Mouse (Mus musculus): Measurements from ENCODE around the gene 1500009C09Rik. TPM values are rescaled to one million over a fixed set of nuclear protein-coding genes. Genes with fewer than 3 reads are reported as not detected.

1500009C09Rik gene
- polyA plus RNA-seq, 1 experiment from 2014 or later, result not detected

DNA sequence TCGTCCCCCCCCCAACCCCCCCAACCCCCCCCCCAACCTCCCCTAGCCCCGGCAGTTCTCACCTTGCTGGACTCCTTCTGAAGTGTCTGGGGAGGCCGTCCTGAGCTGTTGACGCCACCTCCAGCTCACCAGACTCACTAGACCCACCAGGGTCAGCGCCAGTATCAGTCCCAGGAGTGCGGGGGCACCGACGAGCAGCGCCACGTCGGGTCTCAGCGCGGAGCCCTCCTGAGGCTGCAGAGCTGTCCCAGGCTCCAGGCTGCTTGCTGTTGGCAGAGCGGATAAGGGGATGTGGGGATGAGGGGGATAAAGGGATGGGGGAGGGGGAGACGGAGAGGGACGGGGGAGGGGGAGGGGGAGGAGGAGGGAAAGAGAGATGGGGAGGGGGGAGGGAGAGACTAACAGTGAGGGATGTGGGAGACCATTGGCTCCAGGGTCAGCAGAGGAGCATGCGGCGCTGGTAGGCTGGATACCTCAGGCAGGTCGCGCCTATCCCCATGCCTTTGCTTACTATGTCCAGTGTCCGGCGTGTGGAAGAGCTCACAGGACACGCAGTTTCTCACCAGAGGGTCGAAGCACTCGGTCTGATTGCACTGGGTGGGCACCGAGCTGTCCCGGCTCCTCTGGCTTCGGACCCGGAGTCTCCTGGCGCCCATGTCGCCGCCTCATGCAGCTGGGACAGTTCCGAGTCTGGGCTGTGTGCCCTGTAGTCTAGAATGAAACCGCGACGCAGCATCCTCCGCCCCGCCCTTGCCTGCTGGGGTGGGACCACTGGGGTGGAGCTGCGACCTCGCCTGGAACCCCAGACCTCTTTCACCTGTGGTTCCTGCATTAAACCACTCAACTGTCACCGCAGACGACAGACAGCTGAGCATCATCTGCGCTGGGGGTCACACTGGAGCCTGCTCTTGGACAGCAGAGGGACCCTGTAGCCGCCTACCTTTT, 28.3 kb upstream of the 1500009C09Rik start, which contains the start of gene Tnfrsf13c:
Gene Tnfrsf13c, minus strand, starts transcription at position 713 of the 945 bp plus-strand sequence.
- no peak within 1 kb of the TSS for H3K9ac ChIP-seq (replicated peaks; ENCODE audit: low read depth)
- 0 out of 2 replicates have a peak, but pooled peaks cover 10% of the 10 kb centered on the region for H3K27me3 ChIP-seq (replicated peaks; ENCODE audit: insufficient read depth, low read length)
- H3K4me3 ChIP-seq (ENCODE audit: low read depth, low read length), result peak within 1 kb of the TSS; percentile 30
- ATAC-seq (peak; percentile 28; the same call in 1 of the 2 replicates), DNase-seq (ENCODE audit: low spot score) (no peak)
- 2% methylated on average over 39 of the region's 44 CpGs for WGBS
- H3K27ac ChIP-seq (ENCODE audit: low read length), result no peak within 1 kb of the TSS
- H3K36me3 ChIP-seq (ENCODE audit: insufficient read depth, low read length), result no peaks in the 10 kb centered on the region
- no peaks in the 10 kb centered on the region for H3K4me1 ChIP-seq (ENCODE audit: insufficient read depth, low read depth, low read length)
- peak within 1 kb of the TSS; percentile 55 for H3K4me2 ChIP-seq (replicated peaks; ENCODE audit: low read depth, low read length)
- TF ChIP-seq EP300 (IDR thresholded peaks at IDR 0.05) (no peak), CTCF (IDR thresholded peaks at IDR 0.05) (no peak)
- H3K9me3 ChIP-seq (ENCODE audit: low read length), result no peaks in the 10 kb centered on the region

- H3K27ac ChIP-seq (ENCODE audit: low read length), result no peak overlapping the region
- no peaks in the 10 kb centered on the region for H3K36me3 ChIP-seq (ENCODE audit: insufficient read depth, low read length)
- 36% methylated on average over 7 of the region's 7 CpGs for WGBS
- DNase-seq (ENCODE audit: low spot score), result no peak
- peak overlapping the region; percentile 55; the same call in 1 of the 2 replicates for H3K4me2 ChIP-seq (replicated peaks; ENCODE audit: low read depth, low read length)
- no peaks in the 10 kb centered on the region for H3K9me3 ChIP-seq (ENCODE audit: low read length)
- TF ChIP-seq EP300 (IDR thresholded peaks at IDR 0.05), result no peak
- TF ChIP-seq CTCF (IDR thresholded peaks at IDR 0.05), result no peak
- peak overlapping the region; percentile 30; the same call in 1 of the 2 replicates for H3K4me3 ChIP-seq (ENCODE audit: low read depth, low read length)
- ATAC-seq, result no peak
- H3K9ac ChIP-seq (replicated peaks; ENCODE audit: low read depth), result no peak overlapping the region
- 0 out of 2 replicates have a peak, but pooled peaks cover 10% of the 10 kb centered on the region for H3K27me3 ChIP-seq (replicated peaks; ENCODE audit: insufficient read depth, low read length)
- no peaks in the 10 kb centered on the region for H3K4me1 ChIP-seq (ENCODE audit: insufficient read depth, low read depth, low read length)
Measured at GRCm38 (mm10) chr15:82224602-82225215, 27.5 kb upstream of the 1500009C09Rik start.

DNA sequence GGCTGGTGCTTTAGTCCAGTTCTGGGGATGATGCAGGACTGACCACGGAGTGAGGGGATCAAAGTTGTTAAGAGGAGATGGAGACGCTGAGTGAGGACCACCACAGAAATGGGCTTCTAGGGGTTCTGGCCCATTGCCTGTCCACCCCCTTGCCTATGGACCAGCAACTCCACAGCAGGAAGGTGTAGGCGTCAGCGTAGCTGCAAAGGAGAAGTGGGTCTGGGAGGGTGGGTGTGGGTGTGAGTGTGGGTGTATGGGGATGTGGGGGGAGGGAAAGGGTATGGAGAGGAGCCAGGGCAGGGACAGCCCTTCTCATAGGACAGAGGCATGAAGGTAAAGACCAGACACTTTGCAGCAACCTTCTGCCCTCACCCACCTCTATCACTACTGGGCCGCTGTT, 26.4 kb upstream of the 1500009C09Rik start:
- 0 out of 2 replicates have a peak, but pooled peaks cover 10% of the 10 kb centered on the region for H3K27me3 ChIP-seq (replicated peaks; ENCODE audit: insufficient read depth, low read length)
- DNase-seq (ENCODE audit: low spot score) (no peak), ATAC-seq (no peak)
- H3K9me3 ChIP-seq (ENCODE audit: low read length), result no peaks in the 10 kb centered on the region
- no peak for TF ChIP-seq CTCF (IDR thresholded peaks at IDR 0.05)
- no peak for TF ChIP-seq EP300 (IDR thresholded peaks at IDR 0.05)
- no peak overlapping the region for H3K4me3 ChIP-seq (ENCODE audit: low read depth, low read length)
- no peak overlapping the region for H3K4me2 ChIP-seq (replicated peaks; ENCODE audit: low read depth, low read length)
- H3K4me1 ChIP-seq (ENCODE audit: insufficient read depth, low read depth, low read length), result no peaks in the 10 kb centered on the region
- H3K9ac ChIP-seq (replicated peaks; ENCODE audit: low read depth), result no peak overlapping the region
- WGBS, result 85% methylated on average over 5 of the region's 5 CpGs
- no peak overlapping the region for H3K27ac ChIP-seq (ENCODE audit: low read length)
- H3K36me3 ChIP-seq (ENCODE audit: insufficient read depth, low read length), result no peaks in the 10 kb centered on the region

DNA sequence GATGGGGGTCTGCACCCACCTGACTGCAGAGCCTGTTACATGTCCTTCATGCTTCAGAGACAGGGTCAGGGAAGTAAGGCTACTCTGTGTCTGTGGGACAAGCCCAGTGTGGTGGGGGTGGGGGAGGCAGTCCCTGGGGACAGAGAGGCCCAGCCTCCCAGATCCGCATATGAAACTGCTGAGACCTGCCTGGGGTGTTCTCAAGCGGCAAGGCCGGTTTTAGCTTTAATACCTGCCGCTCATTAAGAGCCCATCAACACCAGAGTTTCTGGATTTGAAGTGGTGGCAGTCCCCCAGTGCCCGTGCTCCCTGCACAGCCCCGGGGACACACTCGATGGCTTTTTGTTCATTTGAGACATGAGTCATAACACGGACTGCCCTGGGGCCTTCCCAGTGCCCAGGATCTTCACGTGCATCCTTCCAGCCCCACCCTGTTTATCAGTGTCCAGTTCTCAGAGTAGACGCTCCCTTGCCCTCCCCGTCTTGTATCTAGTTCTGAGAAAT, 22.6 kb upstream of the 1500009C09Rik start:
- TF ChIP-seq EP300 (IDR thresholded peaks at IDR 0.05), result no peak
- no peak for TF ChIP-seq CTCF (IDR thresholded peaks at IDR 0.05)
- Histone ChIP-seq H3K9ac (replicated peaks; ENCODE audit: low read depth) (no peak overlapping the region), H3K4me2 (replicated peaks; ENCODE audit: low read depth, low read length) (no peak overlapping the region), H3K36me3 (ENCODE audit: insufficient read depth, low read length) (no peaks in the 10 kb centered on the region), H3K4me3 (ENCODE audit: low read depth, low read length) (no peak overlapping the region), H3K9me3 (ENCODE audit: low read length) (no peaks in the 10 kb centered on the region), H3K27ac (ENCODE audit: low read length) (no peak overlapping the region), H3K4me1 (ENCODE audit: insufficient read depth, low read depth, low read length) (no peaks in the 10 kb centered on the region), H3K27me3 (replicated peaks; ENCODE audit: insufficient read depth, low read length) (0 out of 2 replicates have a peak, but pooled peaks cover 4% of the 10 kb centered on the region)
- WGBS, result 38% methylated on average over 11 of the region's 11 CpGs
- no peak for DNase-seq (ENCODE audit: low spot score)
- no peak for ATAC-seq

- Histone ChIP-seq H3K4me3 (ENCODE audit: low read depth, low read length) (no peak overlapping the region), H3K27ac (ENCODE audit: low read length) (no peak overlapping the region), H3K27me3 (replicated peaks; ENCODE audit: insufficient read depth, low read length) (no peaks in the 10 kb centered on the region), H3K36me3 (ENCODE audit: insufficient read depth, low read length) (no peaks in the 10 kb centered on the region), H3K4me2 (replicated peaks; ENCODE audit: low read depth, low read length) (no peak overlapping the region), H3K4me1 (ENCODE audit: insufficient read depth, low read depth, low read length) (no peaks in the 10 kb centered on the region), H3K9ac (replicated peaks; ENCODE audit: low read depth) (no peak overlapping the region), H3K9me3 (ENCODE audit: low read length) (no peaks in the 10 kb centered on the region)
- DNase-seq (ENCODE audit: low spot score) (no peak), ATAC-seq (no peak)
- TF ChIP-seq CTCF (IDR thresholded peaks at IDR 0.05) (no peak), EP300 (IDR thresholded peaks at IDR 0.05) (no peak)
- WGBS, result 70% methylated on average over 6 of the region's 6 CpGs
Measured at GRCm38 (mm10) chr15:82230098-82230611, 22.0 kb upstream of the 1500009C09Rik start.

DNA sequence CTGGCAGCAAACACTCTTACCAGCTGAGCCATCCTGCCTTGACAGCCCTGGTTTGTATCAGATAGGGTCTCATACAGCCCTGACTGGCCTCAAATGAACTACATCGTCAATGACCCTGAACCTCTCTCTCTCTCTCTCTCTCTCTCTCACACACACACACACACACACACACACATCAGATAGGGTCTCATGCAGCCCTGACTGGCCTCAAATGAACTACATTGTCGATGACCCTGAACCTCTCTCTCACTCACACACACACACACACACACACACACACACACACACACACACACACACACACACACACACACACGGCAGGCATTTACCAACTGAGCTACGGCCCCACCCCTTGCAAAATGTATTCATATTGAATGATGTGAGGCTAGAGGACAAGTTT, 21.1 kb upstream of the 1500009C09Rik start:
- DNase-seq (ENCODE audit: low spot score), result no peak
- Histone ChIP-seq H3K27ac (ENCODE audit: low read length) (no peak overlapping the region), H3K4me2 (replicated peaks; ENCODE audit: low read depth, low read length) (no peak overlapping the region), H3K9ac (replicated peaks; ENCODE audit: low read depth) (no peak overlapping the region), H3K4me3 (ENCODE audit: low read depth, low read length) (no peak overlapping the region), H3K36me3 (ENCODE audit: insufficient read depth, low read length) (no peaks in the 10 kb centered on the region), H3K4me1 (ENCODE audit: insufficient read depth, low read depth, low read length) (no peaks in the 10 kb centered on the region), H3K9me3 (ENCODE audit: low read length) (no peaks in the 10 kb centered on the region), H3K27me3 (replicated peaks; ENCODE audit: insufficient read depth, low read length) (no peaks in the 10 kb centered on the region)
- no peak for ATAC-seq
- TF ChIP-seq EP300 (IDR thresholded peaks at IDR 0.05), result no peak
- TF ChIP-seq CTCF (IDR thresholded peaks at IDR 0.05), result no peak
- 60% methylated on average over 4 of the region's 4 CpGs for WGBS

All from lung, postnatal 0 days (tissue).